Comparison of ENCODE assay signal across 8 mouse cellular contexts in genomic region chr15:97247791-97248161, GRCm38 (mm10). TPM values are rescaled to one million over a fixed set of nuclear protein-coding genes. Genes with fewer than 3 reads are reported as not detected.
DNase-seq lines count a peak whose midpoint lies in the region; ATAC-seq and TF ChIP-seq lines count a peak whose summit lies in the region.

No protein-coding gene starts in this region.

- peaks cover 9% of the 10 kb centered on the region for H3K4me1 ChIP-seq in embryonic facial prominence, embryonic 15.5 days
- no peaks in the 10 kb centered on the region for H3K4me1 ChIP-seq in lung, embryonic 14.5 days (ENCODE audit: insufficient read depth)

- under 1% methylated on average over 14 of the region's 14 CpGs for WGBS in embryonic facial prominence, embryonic 15.5 days
- 1% methylated on average over 14 of the region's 14 CpGs for WGBS in lung, embryonic 14.5 days

- peak; percentile 13 to 20 for DNase-seq in cerebellum, postnatal 25 days
- no peak for DNase-seq in cerebellum, adult 11 months
- DNase-seq in CD8-positive naive resting alpha-beta T cell, adult 2 months (ENCODE audit: low read depth in 2 of 2, low spot score in 2 of 2), result peak; percentile 26 to 35
- peak; percentile 69 for DNase-seq in induced T-regulatory cell, adult 2 months (ENCODE audit: low read depth)
- DNase-seq in lung, embryonic 14.5 days, result peak; percentile 73
- peak; percentile 65 for DNase-seq in retina, postnatal 1 day

- H3K9ac ChIP-seq in embryonic facial prominence, embryonic 15.5 days, result peak overlapping the region; percentile 75
- peak overlapping the region; percentile 88 for H3K9ac ChIP-seq in lung, embryonic 14.5 days

- H3K27me3 ChIP-seq in embryonic facial prominence, embryonic 15.5 days, result peaks cover 16% of the 10 kb centered on the region
- H3K27me3 ChIP-seq in lung, embryonic 14.5 days (ENCODE audit: insufficient read depth, low read length), result peaks cover 16% of the 10 kb centered on the region

- no peaks in the 10 kb centered on the region for H3K9me3 ChIP-seq in embryonic facial prominence, embryonic 15.5 days (replicated peaks)
- no peaks in the 10 kb centered on the region for H3K9me3 ChIP-seq in lung, embryonic 14.5 days (ENCODE audit: low read depth, low read length)

- no peaks in the 10 kb centered on the region for H3K36me3 ChIP-seq in embryonic facial prominence, embryonic 15.5 days
- H3K36me3 ChIP-seq in lung, embryonic 14.5 days (ENCODE audit: insufficient read depth), result no peaks in the 10 kb centered on the region

- ATAC-seq in embryonic facial prominence, embryonic 15.5 days (ENCODE audit: insufficient number of reproducible peaks, low FRiP score, low TSS enrichment, low read depth), result no peak
- peak; percentile 53; the same call in 1 of the 2 replicates for ATAC-seq in lung, embryonic 14.5 days (ENCODE audit: insufficient read depth)
- ATAC-seq in cerebellum, adult (ENCODE audit: insufficient number of reproducible peaks, low FRiP score, low TSS enrichment), result no peak

- TF ChIP-seq CTCF in lung, embryonic 14.5 days (IDR thresholded peaks at IDR 0.05; ENCODE audit: low read depth), result peak; percentile 19; the same call in 1 of the 2 replicates

- H3K4me2 ChIP-seq in embryonic facial prominence, embryonic 15.5 days (replicated peaks), result peak overlapping the region; percentile 92
- peak overlapping the region; percentile 86 for H3K4me2 ChIP-seq in lung, embryonic 14.5 days

- peak overlapping the region; percentile 71 for H3K27ac ChIP-seq in embryonic facial prominence, embryonic 15.5 days (replicated peaks)
- peak overlapping the region; percentile 76 for H3K27ac ChIP-seq in lung, embryonic 14.5 days (ENCODE audit: low read depth)

- peak overlapping the region; percentile 77 for H3K4me3 ChIP-seq in embryonic facial prominence, embryonic 15.5 days (replicated peaks)
- H3K4me3 ChIP-seq in lung, embryonic 14.5 days (ENCODE audit: low read depth, low read length), result peak overlapping the region; percentile 71

RNA-seq across cellular contexts. Expression of gene Amigo2, which starts 0.7 kb away (rescaled TPM):
- polyA plus RNA-seq in embryonic facial prominence, embryonic 15.5 days (2015; fragmentation: Nextera tagmentation; extraction: Ambion mirVana), result 4.0 and 4.7 TPM in 2 replicates
- polyA plus RNA-seq in lung, embryonic 14.5 days (2014; fragmentation: Nextera tagmentation; extraction: Ambion mirVana), result 5.5 and 5.7 TPM in 2 replicates

RNA-seq across cellular contexts. Expression of gene Pced1b, which starts 0.9 kb away (rescaled TPM):
- polyA plus RNA-seq in embryonic facial prominence, embryonic 15.5 days (2015; fragmentation: Nextera tagmentation; extraction: Ambion mirVana), result 2.2 and 3.8 TPM in 2 replicates
- 5.5 and 8.7 TPM in 2 replicates for polyA plus RNA-seq in lung, embryonic 14.5 days (2014; fragmentation: Nextera tagmentation; extraction: Ambion mirVana)
